Mouse (Mus musculus) right cerebral cortex, postnatal 25 days (tissue): Measurements from ENCODE around the gene Rps6ka5.

ENCODE experiments used
- DNase-seq: peaks from one replicate; pipeline ENCODE4 v3.0.0; 2022

Rps6ka5 gene

DNA sequence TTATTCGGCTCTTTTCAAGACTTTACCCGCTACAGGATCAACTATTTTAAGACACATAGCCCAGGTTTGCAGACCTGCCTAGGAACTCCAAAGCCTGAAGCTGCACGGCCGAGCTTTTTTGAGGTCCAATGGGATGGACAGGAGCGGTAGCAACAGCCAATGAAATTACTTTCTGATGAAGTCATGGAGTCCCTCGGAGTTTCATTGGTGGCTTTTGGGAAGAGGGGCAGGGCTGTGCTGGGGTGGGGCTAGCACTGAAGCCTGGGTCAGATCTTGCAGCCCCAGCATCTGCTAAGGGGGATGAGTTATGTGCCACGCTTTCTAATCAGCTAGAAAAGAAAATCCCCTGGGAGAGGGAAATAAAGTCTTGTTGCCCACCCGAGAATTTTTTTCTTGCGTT lies 199.0 kb downstream of the Rps6ka5 start:
- peak; percentile 83 for DNase-seq

- no peak for DNase-seq
These were observed 199.5 kb downstream of the Rps6ka5 start for GRCm38 (mm10) chr12:100527241-100527640.

GRCm38 (mm10) chr12:100525939-100526338 lies 200.8 kb downstream of the Rps6ka5 start:
- no peak for DNase-seq

DNA sequence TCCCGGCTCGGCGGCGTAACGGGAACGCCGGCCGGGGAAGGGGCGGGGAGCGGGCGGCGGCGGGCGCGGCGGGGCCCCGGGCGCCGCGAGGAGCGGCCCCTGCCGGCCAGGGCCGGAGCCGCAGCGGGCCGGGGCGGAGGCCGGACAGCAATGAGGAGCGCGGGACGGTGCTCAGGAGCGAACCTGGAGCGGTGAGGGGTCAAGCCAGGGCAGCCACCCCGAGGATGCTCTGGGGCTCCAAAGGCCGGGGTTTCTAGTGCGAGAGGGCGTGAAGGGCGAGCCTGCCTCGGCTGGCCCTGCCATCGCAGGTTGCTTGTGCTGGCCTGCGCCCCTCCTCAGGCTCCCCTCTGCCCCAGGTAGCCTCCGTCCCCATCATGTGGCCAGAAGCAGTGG lies 206.0 kb downstream of the Rps6ka5 start, which contains the start of gene Ttc7b:
TSS of gene Ttc7b (minus strand) at position 33 of the 393 bp plus-strand sequence.
- DNase-seq = peak; percentile 68

DNA sequence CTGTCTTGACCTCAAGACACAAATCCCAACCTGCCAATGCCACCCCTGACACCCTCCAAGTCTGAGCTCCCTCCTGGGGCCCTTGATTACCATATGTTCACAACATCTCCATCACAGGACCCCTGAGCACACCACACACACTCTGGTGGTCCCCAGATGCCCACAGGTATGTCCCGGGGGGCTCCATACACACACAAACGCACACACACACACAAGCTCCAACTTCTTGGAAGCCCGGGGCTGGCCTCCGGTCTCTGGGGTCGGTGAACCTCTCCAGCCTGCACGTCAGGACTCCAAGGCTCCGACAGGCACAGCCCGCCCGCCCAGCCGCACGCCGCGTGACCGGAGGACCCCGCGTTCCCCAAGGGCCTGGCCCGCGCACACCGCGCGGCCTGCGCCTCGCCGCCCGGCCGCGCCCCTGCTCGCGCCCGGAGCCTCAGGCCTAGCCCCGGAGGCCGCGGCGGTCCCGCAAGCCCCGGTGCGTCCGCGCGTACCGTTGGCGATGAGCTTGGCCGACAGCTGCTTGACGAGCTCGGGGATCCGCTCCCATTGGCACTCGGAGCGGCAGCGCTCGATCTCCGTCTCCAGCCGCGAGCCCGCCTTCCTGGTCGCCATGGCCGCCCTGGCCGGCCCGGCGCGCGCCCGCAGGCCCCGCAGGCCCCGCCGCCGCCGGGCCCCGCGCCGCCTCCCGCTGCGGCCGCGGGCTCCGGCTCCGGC lies 206.5 kb downstream of the Rps6ka5 start:
- DNase-seq = peak; percentile 53

DNA sequence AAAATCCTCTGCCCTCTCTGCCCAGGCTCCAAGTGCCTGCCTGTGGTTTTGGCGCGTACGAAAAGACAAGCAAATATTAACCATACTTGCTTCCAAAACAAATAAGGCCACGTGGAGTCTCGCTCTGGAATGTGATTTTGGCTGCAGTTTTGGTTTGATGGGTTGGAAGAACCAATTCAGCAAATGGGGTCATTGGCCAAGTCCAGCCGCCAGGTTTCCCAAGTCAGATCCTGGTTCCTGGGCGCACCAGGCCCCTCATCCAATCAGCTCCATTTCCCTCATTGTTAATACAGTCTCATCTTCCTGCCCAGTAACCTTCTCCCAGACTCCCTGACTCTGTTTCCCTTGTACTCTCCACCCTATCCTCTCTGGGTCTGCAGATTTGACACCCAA lies 207.1 kb downstream of the Rps6ka5 start:
- no peak for DNase-seq

DNA sequence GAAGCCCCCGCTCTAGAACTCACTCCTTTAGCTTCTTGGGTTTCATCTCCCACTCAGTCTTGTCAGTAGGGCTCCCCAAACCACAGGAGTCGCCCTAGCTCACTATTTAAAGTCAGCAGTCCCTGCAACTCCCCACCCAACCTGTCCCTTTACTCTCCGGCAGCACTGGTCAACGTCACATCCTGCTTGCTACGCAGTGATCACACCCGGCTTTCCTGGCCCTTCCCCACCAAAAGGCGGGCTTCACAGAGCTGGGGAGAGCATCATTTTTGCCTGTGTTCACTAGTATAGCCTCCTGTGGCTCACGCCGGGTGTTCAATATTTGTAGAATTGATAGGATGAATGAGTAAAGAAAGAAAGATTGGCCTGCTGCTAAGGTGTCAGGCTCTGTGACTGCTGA lies 209.4 kb downstream of the Rps6ka5 start:
- no peak for DNase-seq

- no peak for DNase-seq
These were observed 210.5 kb downstream of the Rps6ka5 start for GRCm38 (mm10) chr12:100516161-100516838.

GRCm38 (mm10) chr12:100515493-100515892 lies 211.3 kb downstream of the Rps6ka5 start:
- no peak for DNase-seq

- DNase-seq = no peak
These were observed 212.2 kb downstream of the Rps6ka5 start for GRCm38 (mm10) chr12:100514611-100515010.

- no peak for DNase-seq
These were observed 213.7 kb downstream of the Rps6ka5 start for GRCm38 (mm10) chr12:100513131-100513530.

GRCm38 (mm10) chr12:100512641-100513040 lies 214.1 kb downstream of the Rps6ka5 start:
- no peak for DNase-seq

DNA sequence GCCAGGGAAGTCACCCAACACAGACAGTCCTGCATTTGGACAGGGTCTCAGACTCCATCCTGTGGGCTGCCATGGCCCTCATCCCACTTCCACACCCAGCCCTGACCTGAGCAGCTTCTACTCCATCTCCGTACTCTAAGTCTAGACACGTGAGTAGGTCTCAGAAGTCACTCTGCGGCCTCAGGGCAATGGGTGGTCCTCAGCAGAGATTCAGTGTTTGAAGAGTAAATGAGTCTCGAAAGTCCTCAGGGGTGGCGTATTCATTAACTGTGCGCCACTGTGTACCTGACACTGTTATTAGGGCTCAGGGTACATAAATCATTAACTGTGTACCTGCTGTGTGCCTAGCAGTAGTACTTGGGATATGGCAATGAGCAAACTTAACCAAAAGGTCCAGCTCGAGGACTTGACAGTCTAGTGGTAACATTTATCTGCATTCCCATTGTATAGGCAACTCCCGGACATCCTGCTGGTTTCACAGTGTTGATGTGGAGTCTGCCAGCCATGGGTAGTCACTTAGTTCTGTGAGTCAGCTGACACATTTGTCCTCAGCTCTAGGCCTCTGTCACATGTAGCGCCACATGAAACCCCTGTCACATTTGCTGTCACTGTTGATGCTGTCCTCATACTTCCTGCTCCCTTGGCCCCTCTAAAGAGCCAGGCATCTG lies 217.0 kb downstream of the Rps6ka5 start:
- DNase-seq = no peak

DNA sequence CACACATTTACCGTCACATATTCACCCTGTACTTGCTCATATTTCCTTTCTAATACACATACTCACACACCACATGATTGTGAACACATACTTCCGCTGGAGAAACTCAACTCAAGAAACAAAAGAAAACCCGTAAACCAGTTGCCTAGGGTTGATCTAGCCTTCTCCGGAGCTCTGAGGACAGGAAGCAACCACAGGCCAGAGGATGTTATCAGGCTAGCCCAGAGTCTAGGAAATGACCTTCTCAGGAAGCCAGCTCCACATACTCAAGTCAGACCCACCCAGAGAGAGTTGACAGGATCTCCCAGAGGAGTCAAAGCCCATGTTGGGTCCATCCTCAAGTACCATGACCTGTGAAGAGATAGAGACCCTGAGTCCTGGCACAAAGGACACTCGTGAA lies 218.1 kb downstream of the Rps6ka5 start:
- no peak for DNase-seq

DNA sequence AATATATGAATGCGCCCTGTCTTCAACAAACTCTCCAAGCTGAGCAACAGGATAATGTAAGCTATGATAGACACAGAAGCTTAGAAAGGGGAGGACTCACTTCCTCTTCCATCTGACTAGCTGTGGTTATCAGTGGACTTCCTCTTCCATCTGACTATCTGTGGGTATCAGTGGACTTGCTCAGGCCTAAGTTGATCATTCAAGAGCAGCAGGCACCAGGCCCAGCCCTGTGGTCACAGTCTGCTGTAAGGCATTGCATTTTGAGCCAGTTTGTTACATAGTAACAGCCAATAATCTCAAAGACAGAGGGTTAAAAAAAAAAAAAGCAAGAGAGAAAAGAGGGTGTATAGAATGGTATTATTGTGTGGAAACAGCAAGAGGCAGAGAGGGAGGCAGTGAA lies 221.3 kb downstream of the Rps6ka5 start:
- no peak for DNase-seq

DNA sequence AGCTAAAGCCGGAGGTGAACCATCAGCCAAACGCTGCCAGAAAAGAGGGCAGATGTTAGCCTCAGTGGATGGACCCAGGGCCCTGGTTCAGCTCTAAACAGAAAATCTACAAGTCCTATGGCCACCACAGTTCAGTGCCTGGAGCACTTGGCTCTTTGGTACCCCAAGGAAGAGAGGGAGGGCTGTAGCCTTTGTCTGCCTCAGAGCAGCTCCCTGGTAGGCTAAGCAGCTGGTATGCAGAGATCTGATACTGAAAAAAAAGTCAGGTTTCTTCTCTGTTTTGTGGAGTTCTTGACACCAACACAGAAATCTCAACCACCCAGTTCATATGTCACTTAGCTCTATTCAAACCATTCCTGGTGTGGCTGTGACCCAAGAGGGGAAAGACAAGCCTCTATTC lies 222.2 kb downstream of the Rps6ka5 start:
- no peak for DNase-seq

- DNase-seq = no peak
These were observed 223.1 kb downstream of the Rps6ka5 start for GRCm38 (mm10) chr12:100503659-100504058.

GRCm38 (mm10) chr12:100502544-100502943 lies 224.2 kb downstream of the Rps6ka5 start:
- DNase-seq = no peak

- no peak for DNase-seq
These were observed 225.5 kb downstream of the Rps6ka5 start for GRCm38 (mm10) chr12:100501261-100501660.

DNA sequence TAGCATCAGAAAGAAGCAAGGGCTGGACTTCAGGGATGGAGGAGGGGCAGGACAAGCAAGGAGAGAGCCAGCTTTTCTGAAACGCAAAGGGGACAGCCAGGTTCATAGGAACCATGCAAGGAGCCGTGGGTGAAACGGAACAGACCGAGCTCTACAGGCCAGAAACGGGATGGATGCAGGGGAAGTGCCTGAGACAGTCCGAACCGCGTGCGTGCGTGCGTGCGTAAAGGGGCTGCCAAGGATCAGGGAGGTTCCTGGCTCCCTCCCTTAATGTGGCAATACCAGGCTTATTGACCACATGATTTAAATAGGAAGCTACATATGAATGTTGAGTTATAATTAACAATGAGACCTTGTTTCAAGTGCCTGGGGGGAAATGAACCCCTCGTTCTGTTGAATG lies 227.3 kb downstream of the Rps6ka5 start:
- DNase-seq = no peak
